Mouse (Mus musculus): ENCODE data around the gene Slit3. TPM values are rescaled to one million over a fixed set of nuclear protein-coding genes. Genes with fewer than 3 reads are reported as not detected.
A peak's percentile ranks its signal among the peaks of the same experiment; 100 is the strongest.

Gene Slit3
- polyA plus RNA-seq, 1 experiment from 2014 or later: 15.0 TPM

DNA sequence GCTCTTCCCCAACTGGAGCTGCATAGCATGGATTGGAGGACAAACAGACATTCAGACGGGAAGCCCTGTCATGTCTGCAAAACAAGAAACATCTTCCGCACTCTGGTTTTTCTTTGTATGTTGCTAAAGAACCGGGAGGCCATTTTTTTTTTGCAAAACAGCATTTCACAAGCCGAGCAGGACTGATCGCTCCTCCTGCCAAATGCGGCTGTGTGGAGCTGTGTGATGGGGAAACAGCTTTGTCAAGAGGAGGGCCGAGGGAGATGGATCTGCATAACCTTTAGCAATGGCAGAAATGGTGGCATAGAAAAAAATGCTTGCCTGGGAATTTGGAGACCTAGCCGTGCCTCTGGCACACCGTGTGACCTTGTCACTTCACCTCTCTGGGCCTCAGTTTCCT is 15.6 kb downstream of the Slit3 start:
- Histone ChIP-seq H3K27me3 (ENCODE audit: low read depth, poor library complexity, severe bottlenecking) (no peaks in the 10 kb centered on the region), H3K9me3 (replicated peaks) (no peaks in the 10 kb centered on the region), H3K36me3 (no peaks in the 10 kb centered on the region), H3K4me1 (no peaks in the 10 kb centered on the region), H3K4me3 (no peak overlapping the region), H3K27ac (replicated peaks) (no peak overlapping the region)
- 89% methylated on average over 9 of the region's 9 CpGs for WGBS
- no peak for DNase-seq (ENCODE audit: low spot score)

GRCm38 (mm10) chr11:35140092-35140491 is 19.1 kb downstream of the Slit3 start:
- Histone ChIP-seq H3K4me1 (no peaks in the 10 kb centered on the region), H3K36me3 (no peaks in the 10 kb centered on the region), H3K27ac (replicated peaks) (no peak overlapping the region), H3K9me3 (replicated peaks) (no peaks in the 10 kb centered on the region), H3K4me3 (no peak overlapping the region), H3K27me3 (ENCODE audit: low read depth, poor library complexity, severe bottlenecking) (no peaks in the 10 kb centered on the region)
- no peak for DNase-seq (ENCODE audit: low spot score)
- 92% methylated on average over 6 of the region's 6 CpGs for WGBS

DNA sequence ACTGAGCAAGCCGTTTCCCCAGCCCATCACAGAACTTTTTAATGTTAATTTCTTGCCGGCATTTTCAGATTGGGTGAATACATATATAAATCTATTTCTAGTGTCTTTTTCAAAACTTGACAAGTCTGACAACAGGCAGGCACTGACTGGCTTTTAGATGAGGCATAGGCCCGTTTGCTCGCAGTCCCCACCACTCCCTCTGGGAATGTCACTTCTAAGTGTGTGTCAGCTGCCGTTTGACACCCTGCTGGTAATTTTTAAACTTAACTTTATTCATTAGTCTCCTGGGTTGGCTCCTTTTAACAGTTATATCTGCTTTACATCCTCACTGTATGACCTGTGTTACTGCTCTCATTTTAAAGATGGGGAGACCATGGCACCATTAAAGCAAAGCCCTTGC is 21.2 kb downstream of the Slit3 start:
- DNase-seq (ENCODE audit: low spot score): no peak
- Histone ChIP-seq H3K4me1 (no peaks in the 10 kb centered on the region), H3K9me3 (replicated peaks) (no peaks in the 10 kb centered on the region), H3K27me3 (ENCODE audit: low read depth, poor library complexity, severe bottlenecking) (no peaks in the 10 kb centered on the region), H3K27ac (replicated peaks) (no peak overlapping the region), H3K4me3 (no peak overlapping the region), H3K36me3 (no peaks in the 10 kb centered on the region)
- 88% methylated on average over 5 of the region's 5 CpGs for WGBS

DNA sequence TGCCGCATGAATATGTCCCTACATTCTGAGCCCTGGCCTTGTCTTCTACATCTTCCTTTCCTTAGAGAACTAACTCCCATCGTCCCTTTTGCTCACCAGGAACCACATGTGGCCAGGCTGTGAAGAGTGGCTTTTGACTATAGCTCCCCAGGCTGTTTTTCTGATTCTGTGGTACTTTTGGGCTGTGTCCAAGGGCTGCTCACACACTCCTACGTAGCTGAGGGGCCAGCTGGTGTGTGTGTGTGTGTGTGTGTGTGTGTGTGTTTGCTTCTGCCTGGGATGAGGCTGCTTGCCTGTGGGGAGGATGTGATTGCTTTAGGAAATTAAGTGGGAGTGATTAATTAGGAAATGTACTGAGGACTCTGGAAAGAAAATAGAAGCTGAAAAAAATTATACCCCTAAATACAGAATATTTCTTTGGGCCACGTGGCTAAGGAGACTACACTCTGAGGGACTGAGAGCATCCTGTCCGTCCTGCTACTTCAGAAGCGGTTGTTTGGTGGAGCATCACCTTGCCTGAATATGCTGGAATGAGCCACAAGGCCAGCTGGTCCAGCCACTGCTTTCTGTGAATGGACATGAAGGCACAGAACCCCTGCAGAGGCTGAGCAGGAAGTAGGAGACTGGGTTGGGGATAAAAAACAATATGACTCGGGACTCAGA is 21.8 kb downstream of the Slit3 start:
- no peaks in the 10 kb centered on the region for H3K4me1 ChIP-seq
- no peaks in the 10 kb centered on the region for H3K27me3 ChIP-seq (ENCODE audit: low read depth, poor library complexity, severe bottlenecking)
- H3K4me3 ChIP-seq: no peak overlapping the region
- H3K9me3 ChIP-seq (replicated peaks): no peaks in the 10 kb centered on the region
- no peaks in the 10 kb centered on the region for H3K36me3 ChIP-seq
- no peak for DNase-seq (ENCODE audit: low spot score)
- 81% methylated on average over 7 of the region's 7 CpGs for WGBS
- no peak overlapping the region for H3K27ac ChIP-seq (replicated peaks)

- no peak for DNase-seq (ENCODE audit: low spot score)
- 91% methylated on average over 11 of the region's 11 CpGs for WGBS
- H3K36me3 ChIP-seq: no peaks in the 10 kb centered on the region
Measured at GRCm38 (mm10) chr11:35147818-35148445, 26.9 kb downstream of the Slit3 start.

GRCm38 (mm10) chr11:35151539-35151951 is 30.5 kb downstream of the Slit3 start:
- peak overlapping the region; percentile 23; the same call in 1 of the 2 replicates for H3K4me3 ChIP-seq
- peaks cover 27% of the 10 kb centered on the region for H3K4me1 ChIP-seq
- peaks cover 41% of the 10 kb centered on the region for H3K27me3 ChIP-seq (ENCODE audit: low read depth, poor library complexity, severe bottlenecking)
- DNase-seq (ENCODE audit: low spot score): peak; percentile 66
- H3K9me3 ChIP-seq (replicated peaks): no peaks in the 10 kb centered on the region
- H3K27ac ChIP-seq (replicated peaks): peak overlapping the region; percentile 7; the same call in 1 of the 2 replicates
- H3K36me3 ChIP-seq: no peaks in the 10 kb centered on the region
- WGBS: 18% methylated on average over 13 of the region's 13 CpGs

More at GRCm38 (mm10) chr11:35147818-35148445, 26.9 kb downstream of the Slit3 start:
- Histone ChIP-seq H3K9me3 (replicated peaks) (no peaks in the 10 kb centered on the region), H3K27me3 (ENCODE audit: low read depth, poor library complexity, severe bottlenecking) (peaks cover 25% of the 10 kb centered on the region), H3K27ac (replicated peaks) (no peak overlapping the region), H3K4me3 (no peak overlapping the region), H3K4me1 (peaks cover 19% of the 10 kb centered on the region)

- Histone ChIP-seq H3K36me3 (no peaks in the 10 kb centered on the region), H3K9me3 (replicated peaks) (no peaks in the 10 kb centered on the region), H3K27me3 (ENCODE audit: low read depth, poor library complexity, severe bottlenecking) (peaks cover 41% of the 10 kb centered on the region), H3K4me3 (no peak overlapping the region), H3K4me1 (peaks cover 27% of the 10 kb centered on the region), H3K27ac (replicated peaks) (no peak overlapping the region)
- 44% methylated on average over 2 of the region's 2 CpGs for WGBS
- DNase-seq (ENCODE audit: low spot score): no peak
Measured at GRCm38 (mm10) chr11:35152875-35153274, 31.9 kb downstream of the Slit3 start.

GRCm38 (mm10) chr11:35154449-35154848 is 33.4 kb downstream of the Slit3 start:
- H3K9me3 ChIP-seq (replicated peaks): no peaks in the 10 kb centered on the region
- H3K36me3 ChIP-seq: no peaks in the 10 kb centered on the region
- no peak for DNase-seq (ENCODE audit: low spot score)
- H3K27me3 ChIP-seq (ENCODE audit: low read depth, poor library complexity, severe bottlenecking): peaks cover 39% of the 10 kb centered on the region
- no peak overlapping the region for H3K27ac ChIP-seq (replicated peaks)
- 87% methylated on average over 5 of the region's 5 CpGs for WGBS
- no peak overlapping the region for H3K4me3 ChIP-seq
- peaks cover 27% of the 10 kb centered on the region for H3K4me1 ChIP-seq

DNA sequence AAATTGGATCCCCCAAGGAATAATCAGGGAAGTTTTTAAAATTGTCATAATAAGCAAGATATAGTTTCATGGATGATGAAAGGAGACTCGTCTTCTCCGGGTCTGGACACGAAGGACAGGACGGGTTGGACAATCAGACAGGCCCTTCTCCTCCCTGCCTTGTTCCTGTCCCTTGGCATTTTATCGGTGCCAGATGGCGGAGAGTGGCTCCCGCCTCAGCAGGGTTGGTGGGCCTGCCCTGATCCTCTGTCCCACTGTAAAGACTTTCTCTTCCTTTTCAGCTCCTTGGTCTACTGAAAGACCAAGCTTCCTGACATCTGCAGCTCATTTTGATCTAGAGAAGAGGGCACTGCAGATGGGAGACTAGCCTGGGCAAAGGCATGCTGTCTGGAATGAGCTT is 34.3 kb downstream of the Slit3 start:
- no peak overlapping the region for H3K4me3 ChIP-seq
- H3K4me1 ChIP-seq: peaks cover 27% of the 10 kb centered on the region
- H3K36me3 ChIP-seq: no peaks in the 10 kb centered on the region
- DNase-seq (ENCODE audit: low spot score): no peak
- peaks cover 31% of the 10 kb centered on the region for H3K27me3 ChIP-seq (ENCODE audit: low read depth, poor library complexity, severe bottlenecking)
- no peaks in the 10 kb centered on the region for H3K9me3 ChIP-seq (replicated peaks)
- H3K27ac ChIP-seq (replicated peaks): no peak overlapping the region
- 82% methylated on average over 7 of the region's 7 CpGs for WGBS

GRCm38 (mm10) chr11:35156676-35157075 is 35.7 kb downstream of the Slit3 start:
- no peak overlapping the region for H3K27ac ChIP-seq (replicated peaks)

DNA sequence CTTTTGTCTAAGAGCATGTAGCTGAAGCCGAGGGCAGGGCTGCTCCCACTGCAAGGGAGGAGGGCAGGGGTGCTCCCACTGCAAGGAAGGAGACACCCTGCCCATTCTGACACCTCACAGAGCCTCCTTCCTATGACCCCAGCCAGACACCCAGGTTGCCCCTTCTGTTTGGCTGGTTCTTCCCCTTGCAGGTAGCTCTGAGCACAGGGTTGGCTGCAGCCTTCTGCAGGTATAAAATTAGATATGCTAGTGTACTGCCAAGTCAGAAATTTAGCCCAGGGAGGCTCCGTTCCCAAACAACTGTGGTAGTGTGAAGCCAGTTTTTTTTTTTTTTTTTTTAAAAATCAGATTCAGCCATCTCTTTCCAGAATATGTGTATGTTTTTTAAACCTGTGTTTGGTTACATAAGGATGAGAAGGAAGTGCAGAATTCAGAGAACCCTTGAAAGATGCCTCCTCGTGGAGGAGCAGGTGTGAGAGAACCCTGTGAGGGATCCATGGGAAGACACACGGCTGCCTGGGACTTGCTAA is 39.7 kb downstream of the Slit3 start:
- 89% methylated on average over 4 of the region's 4 CpGs for WGBS
- no peak overlapping the region for H3K4me3 ChIP-seq

More at GRCm38 (mm10) chr11:35156676-35157075, 35.7 kb downstream of the Slit3 start:
- no peak overlapping the region for H3K4me3 ChIP-seq
- DNase-seq (ENCODE audit: low spot score): no peak
- WGBS: 89% methylated on average over 5 of the region's 5 CpGs
- H3K27me3 ChIP-seq (ENCODE audit: low read depth, poor library complexity, severe bottlenecking): peaks cover 25% of the 10 kb centered on the region
- H3K4me1 ChIP-seq: peaks cover 18% of the 10 kb centered on the region
- H3K9me3 ChIP-seq (replicated peaks): no peaks in the 10 kb centered on the region
- H3K36me3 ChIP-seq: no peaks in the 10 kb centered on the region

GRCm38 (mm10) chr11:35163396-35163795 is 42.4 kb downstream of the Slit3 start:
- DNase-seq (ENCODE audit: low spot score): no peak
- no peaks in the 10 kb centered on the region for H3K27me3 ChIP-seq (ENCODE audit: low read depth, poor library complexity, severe bottlenecking)
- no peak overlapping the region for H3K4me3 ChIP-seq
- H3K9me3 ChIP-seq (replicated peaks): no peaks in the 10 kb centered on the region
- no peak overlapping the region for H3K27ac ChIP-seq (replicated peaks)
- peaks cover 4% of the 10 kb centered on the region for H3K4me1 ChIP-seq
- H3K36me3 ChIP-seq: no peaks in the 10 kb centered on the region
- 92% methylated on average over 3 of the region's 3 CpGs for WGBS

More for the DNA sequence above, 39.7 kb downstream of the Slit3 start:
- no peak overlapping the region for H3K27ac ChIP-seq (replicated peaks)
- H3K9me3 ChIP-seq (replicated peaks): no peaks in the 10 kb centered on the region
- H3K27me3 ChIP-seq (ENCODE audit: low read depth, poor library complexity, severe bottlenecking): no peaks in the 10 kb centered on the region
- H3K4me1 ChIP-seq: peaks cover 4% of the 10 kb centered on the region
- no peak for DNase-seq (ENCODE audit: low spot score)
- no peaks in the 10 kb centered on the region for H3K36me3 ChIP-seq

DNA sequence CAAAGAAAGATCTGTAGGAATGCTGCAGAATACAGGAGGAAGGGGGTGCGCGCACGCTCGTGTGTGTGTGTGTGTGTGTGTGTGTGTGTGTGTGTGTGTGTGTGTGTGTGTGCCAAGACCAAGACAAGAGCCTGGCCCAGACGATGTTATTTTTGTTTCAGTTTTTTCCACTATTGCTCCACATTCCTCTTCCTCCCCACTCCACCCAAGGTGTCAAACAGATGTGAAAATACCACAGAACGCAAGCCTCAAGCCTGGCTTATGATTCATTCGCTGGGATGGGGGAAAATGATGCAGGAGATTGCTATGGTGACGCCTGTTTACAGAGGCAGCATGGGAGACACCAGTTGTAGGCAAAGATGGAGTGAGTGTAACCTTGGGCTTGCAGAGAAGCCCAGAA is 46.2 kb downstream of the Slit3 start:
- 94% methylated on average over 8 of the region's 8 CpGs for WGBS
- Histone ChIP-seq H3K36me3 (no peaks in the 10 kb centered on the region), H3K9me3 (replicated peaks) (no peaks in the 10 kb centered on the region), H3K27me3 (ENCODE audit: low read depth, poor library complexity, severe bottlenecking) (no peaks in the 10 kb centered on the region), H3K4me1 (peaks cover 5% of the 10 kb centered on the region), H3K27ac (replicated peaks) (no peak overlapping the region), H3K4me3 (no peak overlapping the region)
- DNase-seq (ENCODE audit: low spot score): no peak

Data from midbrain, embryonic 10.5 days (tissue).